Mouse (Mus musculus): Measurements from ENCODE around the gene Slc16a13.

The Slc16a13 gene

GRCm38 (mm10) chr11:70220731-70221602 lies at the start of gene Slc16a13:
Gene Slc16a13, minus strand, starts transcription at chr11:70221064.
- CTCF ChIA-PET = interaction anchor here (0.6 to 0.9 kb wide), 2 partner anchors 12 to 17 kb away, joined by 3 read pairs; partner anchors contain the start of gene 0610010K14Rik

GRCm38 (mm10) chr11:70266405-70266804 lies 45.5 kb upstream of the Slc16a13 start:
- CTCF ChIA-PET = no interaction called here

GRCm38 (mm10) chr11:70265819-70266218 lies 45.0 kb upstream of the Slc16a13 start:
- CTCF ChIA-PET = no interaction called here

DNA sequence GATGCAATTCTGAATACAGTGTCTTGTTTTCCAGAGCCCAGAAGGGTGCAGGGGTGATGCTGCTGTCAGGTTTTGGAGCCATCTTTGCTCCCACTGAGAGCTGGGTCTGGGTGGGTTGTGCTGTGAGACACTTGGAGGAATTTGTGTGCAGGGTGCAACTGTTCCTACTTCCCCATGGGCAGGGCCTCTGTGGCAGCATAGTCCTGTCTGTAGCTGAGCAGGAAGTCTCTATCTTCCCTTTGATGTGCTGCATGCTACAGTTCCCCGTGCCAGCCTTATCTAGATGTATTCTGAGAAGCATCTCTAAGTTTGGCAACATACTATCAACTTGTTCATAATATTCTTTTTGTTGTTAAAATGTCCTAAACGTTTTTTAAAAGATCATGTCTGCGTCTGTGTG lies 44.4 kb upstream of the Slc16a13 start:
- CTCF ChIA-PET = no interaction called here

DNA sequence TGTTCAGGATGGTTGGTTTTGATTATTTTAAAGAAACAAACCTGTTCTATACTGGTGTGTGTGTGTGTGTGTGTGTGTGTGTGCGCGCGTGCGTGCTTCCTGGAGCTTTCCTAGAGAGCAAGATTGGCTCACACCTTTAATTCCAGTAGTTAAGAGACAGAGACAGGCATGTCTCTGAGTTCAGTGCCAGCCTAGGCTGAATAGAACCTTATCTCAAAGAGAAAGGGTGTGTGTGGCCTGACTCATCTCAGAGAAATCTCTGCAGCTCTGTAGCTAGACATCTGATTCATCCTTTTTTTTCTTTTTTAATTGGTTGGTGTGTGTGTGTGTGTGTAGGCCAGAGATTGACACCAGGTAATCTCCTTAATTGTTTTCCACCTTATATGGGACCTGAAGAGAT lies 38.2 kb upstream of the Slc16a13 start:
- CTCF ChIA-PET = no interaction called here

DNA sequence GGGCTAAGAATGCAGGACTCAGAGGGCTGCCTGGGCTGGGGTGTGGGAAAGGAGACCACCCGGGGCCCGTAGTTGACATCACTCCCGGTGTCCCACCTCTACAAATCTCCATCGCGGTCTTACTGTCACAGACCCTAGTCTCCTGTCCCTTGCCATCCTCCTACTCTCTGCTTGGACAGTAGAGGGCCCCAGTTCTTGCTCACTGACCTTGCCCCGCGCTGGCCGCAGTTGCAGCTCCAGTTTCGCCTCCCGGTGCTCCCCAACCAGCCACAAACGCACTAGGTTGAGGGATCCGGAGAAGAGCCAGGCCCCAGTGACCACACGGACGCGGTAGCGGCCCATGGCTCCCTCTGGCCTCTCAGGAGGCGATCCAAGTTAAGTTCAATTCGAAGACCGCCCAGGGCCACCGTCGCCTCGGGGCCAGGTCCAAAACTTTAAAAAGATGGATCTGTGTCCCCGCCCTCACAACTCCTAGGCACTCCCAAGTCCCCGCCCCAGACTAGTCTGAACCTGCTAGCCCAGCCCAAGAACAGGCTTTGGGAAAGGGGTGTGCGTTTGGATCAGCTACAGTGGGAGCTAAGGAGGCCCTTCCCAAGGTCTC lies 34.2 kb upstream of the Slc16a13 start, which contains the start of gene Alox12:
Gene Alox12, minus strand, starts transcription at position 423 of the 601 bp plus-strand sequence.
- CTCF ChIA-PET = no interaction called here

DNA sequence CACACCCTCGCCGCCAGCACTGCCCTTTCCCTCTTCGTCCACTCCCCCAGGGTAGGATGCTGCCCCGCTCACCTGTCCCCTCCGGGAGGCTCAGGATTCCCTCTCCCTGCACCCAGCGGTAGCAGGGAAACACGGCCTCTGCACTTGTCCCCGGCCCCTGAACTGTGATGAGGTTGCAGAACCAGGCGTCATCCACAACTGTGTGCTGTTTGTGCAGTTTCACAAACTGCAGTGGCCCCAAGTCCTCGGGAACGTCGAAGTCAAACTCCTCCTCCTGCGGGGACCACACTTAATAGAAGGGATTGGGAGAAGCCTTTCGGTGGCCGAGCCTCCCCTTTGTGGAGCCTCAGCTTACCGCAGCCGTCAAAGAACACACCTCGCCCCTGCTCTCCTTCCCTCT lies 33.5 kb upstream of the Slc16a13 start:
- CTCF ChIA-PET = no interaction called here

- CTCF ChIA-PET = no interaction called here
Observed at GRCm38 (mm10) chr11:70251853-70252252, 31.0 kb upstream of the Slc16a13 start.

DNA sequence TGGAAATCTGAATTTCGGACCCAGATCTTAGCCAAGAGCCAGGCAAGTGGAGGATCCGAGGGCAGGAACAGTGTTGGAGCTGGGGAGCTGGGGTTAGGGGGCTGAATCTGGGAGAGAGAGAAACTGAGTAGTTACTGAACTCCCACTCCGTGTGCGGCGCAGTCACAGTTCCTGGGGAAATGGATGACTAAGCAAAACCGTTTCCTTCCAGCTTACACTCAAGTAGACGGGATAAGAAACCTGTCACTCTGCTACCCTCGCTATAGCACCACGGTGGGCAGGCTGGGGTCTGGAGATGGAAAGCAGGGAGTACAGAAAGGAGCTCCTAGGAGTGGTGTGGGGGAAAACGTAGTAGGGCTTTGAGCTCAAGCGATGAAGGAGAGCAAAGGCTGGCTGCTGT lies 29.3 kb upstream of the Slc16a13 start:
- CTCF ChIA-PET = no interaction called here

GRCm38 (mm10) chr11:70247136-70247845 lies 26.4 kb upstream of the Slc16a13 start:
- CTCF ChIA-PET = no interaction called here

DNA sequence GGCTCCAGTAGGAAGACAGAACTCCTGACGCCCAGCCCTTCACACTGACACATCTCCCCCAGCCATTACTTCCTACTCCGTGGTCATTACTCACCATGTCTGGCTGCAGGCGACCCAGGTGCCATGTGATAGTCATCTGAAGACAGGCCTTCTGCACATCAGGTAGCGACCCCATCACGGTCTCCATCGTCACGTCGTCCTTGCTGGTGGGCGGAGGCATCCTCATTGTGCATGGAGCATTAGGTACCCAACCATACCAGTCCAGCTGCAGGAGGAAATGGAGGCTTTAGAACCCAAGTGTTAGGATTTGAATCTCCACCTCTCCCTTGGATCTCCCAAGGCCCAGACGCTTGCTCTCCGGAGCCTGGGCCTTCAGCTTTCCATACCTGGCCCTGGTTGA lies 21.7 kb upstream of the Slc16a13 start:
- CTCF ChIA-PET = interaction anchor here (0.7 kb wide), 1 partner anchor 64 kb away, joined by 5 read pairs; no protein-coding TSS in a partner anchor

- CTCF ChIA-PET = interaction anchor here (0.6 kb wide), 1 partner anchor 880 kb away, joined by 3 read pairs; no protein-coding TSS in a partner anchor
Observed at GRCm38 (mm10) chr11:70239541-70240279, 18.8 kb upstream of the Slc16a13 start, which contains the start of the genes Gm21988 and Rnasek. Gene Gm21988, minus strand, starts transcription at chr11:70239830. Gene Rnasek, minus strand, starts transcription at chr11:70239842.

- CTCF ChIA-PET = interaction anchor here (0.5 to 1.2 kb wide), 2 partner anchors 7 to 18 kb away, joined by 3 read pairs; no protein-coding TSS in a partner anchor
Observed at GRCm38 (mm10) chr11:70238591-70239440, 18.0 kb upstream of the Slc16a13 start.

DNA sequence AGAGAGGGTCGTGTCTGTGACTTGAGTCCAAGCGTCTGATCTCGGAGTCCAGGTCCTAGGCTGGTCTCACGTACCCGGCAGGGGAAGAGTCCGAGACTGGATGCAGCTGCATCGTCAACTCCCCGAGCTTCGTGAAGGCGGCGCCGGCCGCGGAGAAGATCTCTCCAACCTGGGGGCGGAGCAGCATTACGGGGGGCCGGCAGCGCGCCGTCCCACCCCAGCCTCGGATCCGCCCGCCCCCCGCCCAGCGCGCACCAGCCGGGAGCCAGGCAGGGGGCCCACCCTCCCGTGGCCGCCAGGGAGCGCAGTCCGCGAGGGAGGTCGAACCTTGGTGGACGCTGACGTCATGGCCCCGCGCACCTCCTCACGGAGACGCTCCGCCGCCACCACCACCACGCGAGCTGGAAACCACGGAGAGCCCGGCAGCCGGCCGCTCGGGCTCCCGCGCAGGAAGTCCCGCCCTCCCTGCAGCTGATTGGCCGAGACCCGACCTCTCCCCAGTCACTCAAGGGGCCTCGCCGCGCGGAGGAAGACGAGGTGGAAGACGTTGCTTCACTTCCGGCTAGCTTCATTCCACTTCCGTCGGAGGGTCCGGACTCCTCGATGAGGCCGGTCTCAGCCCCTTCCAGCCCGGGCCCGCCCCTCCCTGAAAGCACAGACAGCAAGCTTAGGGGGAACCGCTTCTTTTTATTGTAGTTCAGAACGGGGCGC lies 16.7 kb upstream of the Slc16a13 start, which contains the start of gene 0610010K14Rik:
Gene 0610010K14Rik, minus strand, starts transcription at position 458 of the 711 bp plus-strand sequence.
- CTCF ChIA-PET = interaction anchor here (1.2 kb wide), 1 partner anchor 17 kb away, joined by 3 read pairs; no protein-coding TSS in a partner anchor

- CTCF ChIA-PET = interaction anchor here (0.7 kb wide), 1 partner anchor 155 kb away, joined by 6 read pairs; no protein-coding TSS in a partner anchor
Observed at GRCm38 (mm10) chr11:70236717-70237116, 15.9 kb upstream of the Slc16a13 start.

- CTCF ChIA-PET = interaction anchor here (0.7 kb wide), 1 partner anchor 628 kb away, joined by 6 read pairs; no protein-coding TSS in a partner anchor
Observed at GRCm38 (mm10) chr11:70235254-70235900, 14.5 kb upstream of the Slc16a13 start.

GRCm38 (mm10) chr11:70234497-70234896 lies 13.6 kb upstream of the Slc16a13 start:
- CTCF ChIA-PET = no interaction called here

DNA sequence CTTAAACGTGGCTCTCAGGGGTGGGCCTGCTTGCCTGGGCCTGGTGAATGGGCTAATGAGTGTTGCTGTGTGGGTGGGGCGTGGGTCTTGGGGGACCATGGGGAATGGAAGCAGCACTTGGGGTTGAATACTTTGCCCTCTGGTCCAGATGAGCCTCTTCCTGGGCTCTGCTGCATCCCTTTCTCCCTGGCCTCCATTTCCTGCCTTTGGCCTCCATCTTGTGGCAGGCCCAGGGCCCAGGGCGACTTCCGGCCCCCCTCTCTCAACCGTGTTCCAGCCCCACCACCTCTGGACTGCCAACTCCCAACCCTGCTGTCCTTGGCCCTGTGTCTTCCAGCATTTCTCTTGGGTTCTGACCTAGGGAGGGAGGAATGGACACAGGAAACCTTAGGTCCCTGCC lies 13.2 kb upstream of the Slc16a13 start:
- CTCF ChIA-PET = no interaction called here

DNA sequence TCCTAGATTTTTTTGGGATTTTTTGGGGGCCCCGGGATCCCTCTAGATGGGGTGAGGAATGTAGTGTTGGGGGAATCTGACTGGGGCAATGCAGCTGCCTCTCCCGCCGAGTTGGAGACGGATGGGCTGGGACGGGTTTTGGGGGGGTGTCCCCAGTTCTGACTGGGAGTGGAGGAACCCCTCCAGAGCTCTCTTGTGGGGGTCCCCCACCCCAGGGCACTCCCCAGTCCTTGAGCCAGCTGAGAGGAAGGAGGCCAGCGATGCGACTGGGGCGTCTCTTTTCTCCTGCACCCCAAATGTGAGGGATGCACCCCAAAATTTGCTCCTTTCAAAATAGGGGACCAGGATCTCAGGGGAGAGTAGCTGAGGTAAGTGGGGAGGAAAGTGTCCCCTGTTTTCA lies 12.2 kb upstream of the Slc16a13 start:
- CTCF ChIA-PET = interaction anchor here (0.7 kb wide), 1 partner anchor 11 kb away, joined by 3 read pairs; no protein-coding TSS in a partner anchor

Measured in spleen, embryonic (tissue).